Comparison of ENCODE assay signal across 32 mouse cellular contexts in the genomic region with DNA sequence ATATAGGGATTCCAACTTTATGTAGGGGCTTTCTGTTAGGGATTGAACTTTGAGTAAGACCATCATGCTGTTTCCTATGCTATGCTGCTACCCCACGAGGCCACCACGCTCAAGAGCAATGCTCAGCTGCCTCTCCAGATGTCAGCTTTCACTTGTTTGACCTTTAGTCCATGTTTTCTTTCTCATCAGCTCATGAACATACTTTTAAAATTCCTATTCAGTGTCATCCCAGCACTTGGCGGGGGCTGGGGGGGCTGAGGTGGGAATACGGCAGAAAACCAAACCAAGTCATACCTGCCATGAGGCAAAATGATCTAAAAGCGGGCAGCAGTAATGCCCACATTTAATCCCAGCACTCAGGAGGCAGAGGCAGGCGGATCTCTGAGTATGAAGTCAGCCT. TPM values are rescaled to one million over a fixed set of nuclear protein-coding genes. Genes with fewer than 3 reads are reported as not detected.
"Had no signal": no experiment of that assay in that cellular context is flagged by ENCODE, and none has a peak within 500 bp of the region (broad histone marks: within the 10 kb centered on the region; RNA-seq: fewer than 3 reads in every experiment).

No protein-coding gene starts in this region.

- H3K9ac ChIP-seq: heart, embryonic 13.5 days; heart, embryonic 15.5 days; hindbrain, embryonic 12.5 days; hindbrain, embryonic 14.5 days; intestine, embryonic 15.5 days; limb, embryonic 12.5 days; liver, embryonic 13.5 days; liver, embryonic 15.5 days; liver, postnatal 0 days had no signal

- DNase-seq: gastrocnemius, adult 2 months; gastrocnemius, postnatal 10 days; gastrocnemius, postnatal 25 days; heart, adult 2 months; heart, postnatal 4 days; kidney, adult 18-20 months; kidney, adult 8-10 months; kidney, postnatal 10 days; kidney, postnatal 25 days; kidney, postnatal 4 days; layer of hippocampus, adult 9-11 months; liver; liver, embryonic 13.5 days; liver, postnatal 0 days had no signal

- H3K9me3 ChIP-seq: heart, embryonic 13.5 days; heart, embryonic 15.5 days; hindbrain, embryonic 10.5 days; hindbrain, embryonic 12.5 days; intestine, embryonic 15.5 days; limb, embryonic 10.5 days; limb, embryonic 12.5 days; liver, embryonic 13.5 days; liver, embryonic 15.5 days had no signal

- H3K27ac ChIP-seq: gastrocnemius, adult 2 months; heart, adult 2 months; heart, embryonic 13.5 days; heart, embryonic 15.5 days; hindbrain, embryonic 10.5 days; hindbrain, embryonic 12.5 days; hindbrain, embryonic 14.5 days; intestine, embryonic 15.5 days; left cerebral cortex, adult 2 months; limb, embryonic 10.5 days; limb, embryonic 12.5 days; liver, embryonic 13.5 days; liver, embryonic 15.5 days had no signal

- H3K4me2 ChIP-seq: heart, embryonic 13.5 days; heart, embryonic 15.5 days; hindbrain, embryonic 12.5 days; hindbrain, embryonic 14.5 days; intestine, embryonic 15.5 days; limb, embryonic 12.5 days; liver, embryonic 11.5 days; liver, embryonic 13.5 days; liver, embryonic 15.5 days had no signal

- H3K36me3 ChIP-seq: heart, embryonic 13.5 days; heart, embryonic 15.5 days; hindbrain, embryonic 10.5 days; hindbrain, embryonic 12.5 days; intestine, embryonic 15.5 days; limb, embryonic 10.5 days; limb, embryonic 12.5 days; liver, embryonic 13.5 days; liver, embryonic 15.5 days had no signal

- ATAC-seq: hindbrain, embryonic 16.5 days; inflammation-experienced regulatory T-cells, adult 6 months; intestine, embryonic 15.5 days; intestine, postnatal 0 days; liver, postnatal 0 days had no signal

- H3K4me3 ChIP-seq: gastrocnemius, adult 2 months; heart, adult 2 months; heart, embryonic 13.5 days; heart, embryonic 15.5 days; hindbrain, embryonic 10.5 days; hindbrain, embryonic 12.5 days; intestine, embryonic 15.5 days; left cerebral cortex, adult 2 months; limb, embryonic 10.5 days; limb, embryonic 12.5 days; liver, embryonic 13.5 days; liver, embryonic 15.5 days had no signal

RNA-seq across cellular contexts. Expression of a gene that starts 23.7 kb away (rescaled TPM):
- total RNA-seq: layer of hippocampus, adult 8-10 months; layer of hippocampus, postnatal 25 days; left cerebral cortex, adult 2 months; left cerebral cortex, postnatal 14 days; left cerebral cortex, postnatal 36 days had no signal
